14 mouse cellular contexts compared by ENCODE assay signal in the genomic region with DNA sequence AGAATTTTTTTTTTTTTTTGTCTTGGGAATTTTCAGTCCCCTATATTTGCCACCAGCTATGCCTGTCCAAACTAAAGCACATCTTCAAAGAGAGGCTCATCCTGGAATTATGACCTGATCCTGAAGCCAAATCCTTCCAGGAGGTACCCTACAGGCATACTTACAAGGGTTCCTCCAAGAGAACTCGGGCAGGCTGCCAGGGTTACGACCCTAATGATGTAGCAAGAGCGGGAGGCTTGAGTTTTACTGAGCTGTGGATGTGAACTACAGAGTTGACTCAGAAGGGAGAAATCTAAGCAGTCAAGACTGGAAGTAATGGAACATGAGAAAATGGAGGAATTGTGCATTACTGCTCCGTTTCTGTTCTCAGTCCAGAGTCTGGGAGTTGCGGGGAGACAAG. TPM values are rescaled to one million over a fixed set of nuclear protein-coding genes. Genes with fewer than 3 reads are reported as not detected.
A peak's percentile ranks its signal among the peaks of the same experiment; 100 is the strongest.
DNase-seq lines count a peak whose midpoint lies in the region; ATAC-seq lines count a peak whose summit lies in the region.
"Had no signal": no experiment of that assay in that cellular context is flagged by ENCODE, and none has a peak within 500 bp of the region (broad histone marks: within the 10 kb centered on the region; RNA-seq: fewer than 3 reads in every experiment).

No protein-coding gene starts in this region.

- ATAC-seq in kidney, embryonic 15.5 days (replicated peaks; ENCODE audit: low FRiP score): no peak
- ATAC-seq: forebrain, embryonic 16.5 days had no signal

- no peak overlapping the region for H3K27ac ChIP-seq in kidney, embryonic 15.5 days
- H3K27ac ChIP-seq: hindbrain, embryonic 15.5 days had no signal

- H3K27me3 ChIP-seq in kidney, embryonic 15.5 days: no peaks in the 10 kb centered on the region
- H3K27me3 ChIP-seq: hindbrain, embryonic 15.5 days had no signal

- H3K9ac ChIP-seq in kidney, embryonic 15.5 days: no peak overlapping the region
- H3K9ac ChIP-seq: hindbrain, embryonic 15.5 days had no signal

- H3K9me3 ChIP-seq in kidney, embryonic 15.5 days (replicated peaks): no peaks in the 10 kb centered on the region
- H3K9me3 ChIP-seq: hindbrain, embryonic 15.5 days; megakaryocyte, embryonic 14.5 days had no signal

- peak; percentile 17 for DNase-seq in adrenal gland, adult 2 months
- no peak for DNase-seq in adrenal gland, postnatal 4 days (ENCODE audit: low spot score in 2 of 2)
- DNase-seq in kidney, adult 11 months: peak; percentile 17
- DNase-seq in 3T3-L1 (ENCODE audit: low read depth, low spot score): peak; percentile 53
- DNase-seq in kidney, postnatal 14 days: peak; percentile 42
- no peak for DNase-seq in cerebellum, adult 8-10 months
- DNase-seq in retina, postnatal 1 day: no peak
- DNase-seq: cerebellum, postnatal 36 days; gastrocnemius, postnatal 36 days had no signal

- H3K4me3 ChIP-seq in kidney, embryonic 15.5 days (replicated peaks): no peak overlapping the region
- H3K4me3 ChIP-seq: hindbrain, embryonic 15.5 days; megakaryocyte, embryonic 14.5 days had no signal

- WGBS in kidney, embryonic 15.5 days: 54% methylated on average over 5 of the region's 5 CpGs

- H3K36me3 ChIP-seq in kidney, embryonic 15.5 days: peaks cover 9% of the 10 kb centered on the region

- H3K4me1 ChIP-seq in kidney, embryonic 15.5 days: peaks cover 8% of the 10 kb centered on the region
- H3K4me1 ChIP-seq: hindbrain, embryonic 15.5 days had no signal

- no peak overlapping the region for H3K4me2 ChIP-seq in kidney, embryonic 15.5 days
- H3K4me2 ChIP-seq: hindbrain, embryonic 15.5 days; liver, embryonic 11.5 days had no signal

RNA-seq across cellular contexts. Expression of a gene that starts 6.9 kb away (rescaled TPM):
- total RNA-seq in adrenal gland, adult 2 months (2021): under 1 TPM; 0.37 to 0.45 TPM
- 0.15 and 0.21 TPM in 2 replicates for polyA plus RNA-seq in adrenal gland, adult 2 months (2012; rRNA removed)
- under 1 TPM; 0.68 to 0.90 TPM for total RNA-seq in adrenal gland, postnatal 4 days (2021)
- 0.27 and 0.50 TPM in 2 replicates for polyA plus RNA-seq in kidney, embryonic 15.5 days (2015; fragmentation: Nextera tagmentation; extraction: Ambion mirVana)
- total RNA-seq: gastrocnemius, postnatal 36 days had no signal

Comparison
In these comparisons a context has a peak if more than half of its experiments do, and no peak if none do; other contexts are left out.
1. DNase-seq: peak in adrenal gland, adult 2 months (single experiment), kidney, adult 11 months (single experiment), 3T3-L1 (single experiment) and kidney, postnatal 14 days (single experiment); none in adrenal gland, postnatal 4 days (0 of 2), cerebellum, adult 8-10 months (single experiment) and retina, postnatal 1 day (single experiment).